Mouse (Mus musculus): ENCODE results near the gene Olfr20. TPM values are rescaled to one million over a fixed set of nuclear protein-coding genes. Genes with fewer than 3 reads are reported as not detected.
"Not testable (repeated sequence)": the region's sequence is repeated elsewhere in the genome, so short reads cannot be mapped to it uniquely, and the experiment has no call there.

Gene Olfr20
- not detected in 2 replicates for total RNA-seq (2021)
- long read RNA-seq, experiment 1, result 0 reads
- long read RNA-seq, experiment 2, result 0 reads

GRCm38 (mm10) chr11:73350483-73350882, at the start of gene Olfr20:
Olfr20 (plus strand) TSS chr11:73350783.
- no peak for DNase-seq

GRCm38 (mm10) chr11:73303123-73303522, 47.5 kb upstream of the Olfr20 start:
- no peak for DNase-seq

- DNase-seq, result no peak
These were observed 34.6 kb upstream of the Olfr20 start for GRCm38 (mm10) chr11:73315961-73316360.

- DNase-seq, result not testable (repeated sequence)
These were observed 32.0 kb upstream of the Olfr20 start for GRCm38 (mm10) chr11:73318581-73318980.

GRCm38 (mm10) chr11:73321064-73321463, 29.5 kb upstream of the Olfr20 start:
- DNase-seq, result not testable (repeated sequence)

GRCm38 (mm10) chr11:73323906-73324830, 26.4 kb upstream of the Olfr20 start:
- peak; percentile 6 for DNase-seq

- DNase-seq, result peak; percentile 18
These were observed 24.1 kb upstream of the Olfr20 start for GRCm38 (mm10) chr11:73326485-73326886.

GRCm38 (mm10) chr11:73327361-73327760, 23.2 kb upstream of the Olfr20 start:
- no peak for DNase-seq

GRCm38 (mm10) chr11:73329442-73329841, 21.1 kb upstream of the Olfr20 start, which contains the start of the genes Aspa, Gm49340 and Spata22:
Aspa (minus strand) TSS chr11:73329596.
Gm49340 (plus strand) TSS chr11:73329741.
Spata22 (plus strand) TSS chr11:73329741.
- no peak for DNase-seq

GRCm38 (mm10) chr11:73333357-73333756, 17.2 kb upstream of the Olfr20 start:
- DNase-seq, result no peak

- no peak for DNase-seq
These were observed 13.7 kb upstream of the Olfr20 start for GRCm38 (mm10) chr11:73336919-73337318.

GRCm38 (mm10) chr11:73370946-73371345, 20.4 kb downstream of the Olfr20 start, which contains the start of gene Olfr376:
Olfr376 (plus strand) TSS chr11:73371246.
- DNase-seq, result no peak

GRCm38 (mm10) chr11:73395374-73395773, 44.8 kb downstream of the Olfr20 start:
- DNase-seq, result peak; percentile 6

GRCm38 (mm10) chr11:73399514-73399913, 48.9 kb downstream of the Olfr20 start, which contains the start of gene Olfr1:
Olfr1 (minus strand) TSS chr11:73399614.
- no peak for DNase-seq

Other genes starting within 250 kb of the Olfr20 start
- 2.6 and 3.2 TPM in 2 replicates for gene Haspin, start 212.5 kb upstream of the Olfr20 start, total RNA-seq (2021)
- gene P2rx5, start 190.4 kb upstream of the Olfr20 start, total RNA-seq (2021), result 12.7 and 14.2 TPM in 2 replicates
- gene Emc6, start 173.7 kb upstream of the Olfr20 start, total RNA-seq (2021), result 104 and 115 TPM in 2 replicates
- 69.6 and 69.7 TPM in 2 replicates for gene Tax1bp3, start 173.7 kb upstream of the Olfr20 start, total RNA-seq (2021)
- 12.9 and 16.6 TPM in 2 replicates for gene Ctns, start 151.7 kb upstream of the Olfr20 start, total RNA-seq (2021)
- gene Shpk, start 151.3 kb upstream of the Olfr20 start, total RNA-seq (2021), result 10.3 and 11.8 TPM in 2 replicates
- 0.15 TPM in 1 of 2 replicates, not detected in the other for gene Trpv1, start 116.5 kb upstream of the Olfr20 start, total RNA-seq (2021)
- gene Trpv3, start 83.4 kb upstream of the Olfr20 start, total RNA-seq (2021), result 0.15 TPM in 2 replicates
- gene Aspa, start 21.2 kb upstream of the Olfr20 start, total RNA-seq (2021), result 27.6 and 38.0 TPM in 2 replicates
- gene Gm49340, start 21.0 kb upstream of the Olfr20 start, total RNA-seq (2021), result not detected in 2 replicates
- gene Spata22, start 21.0 kb upstream of the Olfr20 start, total RNA-seq (2021), result 2.0 and 3.0 TPM in 2 replicates
- gene Olfr376, start 20.5 kb downstream of the Olfr20 start, total RNA-seq (2021), result not detected in 2 replicates
- not detected in 2 replicates for gene Olfr1, start 48.8 kb downstream of the Olfr20 start, total RNA-seq (2021)
- gene Olfr378, start 77.7 kb downstream of the Olfr20 start, total RNA-seq (2021), result not detected in 2 replicates
- gene Olfr380, start 106.7 kb downstream of the Olfr20 start, total RNA-seq (2021), result not detected in 2 replicates
- gene Olfr381, start 140.8 kb downstream of the Olfr20 start, total RNA-seq (2021), result not detected in 2 replicates
- not detected in 2 replicates for gene Olfr382, start 166.4 kb downstream of the Olfr20 start, total RNA-seq (2021)
- gene Olfr385, start 242.2 kb downstream of the Olfr20 start, total RNA-seq (2021), result not detected in 2 replicates
- not detected in 2 replicates for gene Olfr384, start 247.8 kb downstream of the Olfr20 start, total RNA-seq (2021)